15 mouse cellular contexts compared by ENCODE assay signal in genomic region chr7:137307131-137307530, GRCm38 (mm10). TPM values are rescaled to one million over a fixed set of nuclear protein-coding genes. Genes with fewer than 3 reads are reported as not detected.
DNase-seq lines count a peak whose midpoint lies in the region; ATAC-seq lines count a peak whose summit lies in the region.
"Had no signal": no experiment of that assay in that cellular context is flagged by ENCODE, and none has a peak within 500 bp of the region (broad histone marks: within the 10 kb centered on the region; RNA-seq: fewer than 3 reads in every experiment).

No protein-coding gene starts in this region.

- H3K36me3 ChIP-seq in hindbrain, embryonic 10.5 days = peaks cover 17% of the 10 kb centered on the region
- H3K36me3 ChIP-seq in midbrain, embryonic 10.5 days = peaks cover 5% of the 10 kb centered on the region; the same call in 1 of the 2 replicates
- no peaks in the 10 kb centered on the region for H3K36me3 ChIP-seq in neural tube, embryonic 15.5 days
- H3K36me3 ChIP-seq: heart, embryonic 15.5 days had no signal

- intact Hi-C loops in left cerebral cortex, postnatal 4 days (cut with DNase I) = loop anchor here (5.0 kb wide), 1 partner anchor 820 kb away; no protein-coding TSS in a partner anchor
- intact Hi-C loops in left cerebral cortex, postnatal 25 days (cut with DNase I) = loop anchor here (5.0 kb wide), 1 partner anchor 55 kb away; no protein-coding TSS in a partner anchor

- no peak for ATAC-seq in neural tube, embryonic 15.5 days (ENCODE audit: low FRiP score)
- ATAC-seq: CD4-positive, CD25-positive, alpha-beta regulatory T cell, adult 4 months; forebrain, embryonic 13.5 days; intestine, embryonic 16.5 days; lung, postnatal 0 days had no signal

- H3K9ac ChIP-seq in neural tube, embryonic 15.5 days (replicated peaks) = peak overlapping the region; percentile 43
- H3K9ac ChIP-seq: forebrain, embryonic 13.5 days; heart, embryonic 15.5 days had no signal

- peaks cover 80% of the 10 kb centered on the region for H3K27me3 ChIP-seq in hindbrain, embryonic 10.5 days (ENCODE audit: insufficient read depth, poor library complexity, severe bottlenecking)
- H3K27me3 ChIP-seq in midbrain, embryonic 10.5 days (ENCODE audit: low read depth, poor library complexity, severe bottlenecking) = peaks cover 88% of the 10 kb centered on the region
- no peaks in the 10 kb centered on the region; the same call in none of the 2 replicates for H3K27me3 ChIP-seq in neural tube, embryonic 15.5 days (replicated peaks)

- DNase-seq in left cerebral cortex, postnatal 4 days = peak; percentile 64
- no peak for DNase-seq in left cerebral cortex, postnatal 25 days (ENCODE audit: low spot score in 2 of 2)
- DNase-seq in hindbrain, embryonic 10.5 days (ENCODE audit: low spot score) = no peak
- no peak for DNase-seq in midbrain, embryonic 10.5 days (ENCODE audit: low spot score)
- DNase-seq in spleen, postnatal 10 days (ENCODE audit: low spot score in 2 of 2) = no peak
- DNase-seq in thymus, postnatal 10 days (ENCODE audit: low spot score in 2 of 2) = no peak
- DNase-seq: gastrocnemius, postnatal 14 days; thymus, postnatal 14 days had no signal

- WGBS in hindbrain, embryonic 10.5 days = 11% methylated on average over 8 of the region's 8 CpGs
- 18% methylated on average over 8 of the region's 8 CpGs for WGBS in midbrain, embryonic 10.5 days
- WGBS in neural tube, embryonic 15.5 days = 16% methylated on average over 8 of the region's 8 CpGs

- H3K4me3 ChIP-seq in hindbrain, embryonic 10.5 days = peak overlapping the region; percentile 37
- peak overlapping the region; percentile 38 for H3K4me3 ChIP-seq in midbrain, embryonic 10.5 days
- peak overlapping the region; percentile 31 for H3K4me3 ChIP-seq in neural tube, embryonic 15.5 days (replicated peaks)
- H3K4me3 ChIP-seq: forebrain, embryonic 13.5 days; heart, embryonic 15.5 days had no signal

- no peaks in the 10 kb centered on the region for H3K9me3 ChIP-seq in hindbrain, embryonic 10.5 days
- H3K9me3 ChIP-seq in midbrain, embryonic 10.5 days (replicated peaks) = no peaks in the 10 kb centered on the region
- H3K9me3 ChIP-seq in neural tube, embryonic 15.5 days (replicated peaks) = no peaks in the 10 kb centered on the region
- H3K9me3 ChIP-seq: forebrain, embryonic 13.5 days; heart, embryonic 15.5 days had no signal

- peak overlapping the region; percentile 62 for H3K4me2 ChIP-seq in neural tube, embryonic 15.5 days
- H3K4me2 ChIP-seq: forebrain, embryonic 13.5 days; heart, embryonic 15.5 days had no signal

- 0 out of 2 replicates have a peak overlapping the region, but pooled peaks have one; percentile 5 for H3K27ac ChIP-seq in hindbrain, embryonic 10.5 days
- H3K27ac ChIP-seq in midbrain, embryonic 10.5 days (replicated peaks) = no peak overlapping the region
- peak overlapping the region; percentile 80 for H3K27ac ChIP-seq in neural tube, embryonic 15.5 days (replicated peaks)
- H3K27ac ChIP-seq: forebrain, embryonic 13.5 days; heart, embryonic 15.5 days had no signal

- H3K4me1 ChIP-seq in hindbrain, embryonic 10.5 days (replicated peaks) = peaks cover 79% of the 10 kb centered on the region
- peaks cover 69% of the 10 kb centered on the region for H3K4me1 ChIP-seq in midbrain, embryonic 10.5 days
- peaks cover 25% of the 10 kb centered on the region for H3K4me1 ChIP-seq in neural tube, embryonic 15.5 days

RNA-seq across cellular contexts. Expression of gene Ebf3, which starts 7.1 kb away (rescaled TPM):
- 1 to 10 TPM; 2.1 to 2.7 TPM for total RNA-seq in left cerebral cortex, postnatal 4 days (2021)
- total RNA-seq in left cerebral cortex, postnatal 25 days (2021) = under 1 TPM; 0.78 to 0.85 TPM
- polyA plus RNA-seq in hindbrain, embryonic 10.5 days (2016; fragmentation: Nextera tagmentation; extraction: Ambion mirVana) = 5.7 and 7.4 TPM in 2 replicates
- polyA plus RNA-seq in midbrain, embryonic 10.5 days (2016; fragmentation: Nextera tagmentation; extraction: Ambion mirVana) = 3.2 and 5.4 TPM in 2 replicates
- polyA plus RNA-seq in neural tube, embryonic 15.5 days (2015; fragmentation: Nextera tagmentation; extraction: Ambion mirVana) = 16.6 and 22.4 TPM in 2 replicates
- polyA plus RNA-seq: CD4-positive, CD25-positive, alpha-beta regulatory T cell, adult 4 months; liver, adult 2 months; lung, postnatal 0 days had no signal
